Mouse (Mus musculus): ENCODE results near the gene Obscn. TPM values are rescaled to one million over a fixed set of nuclear protein-coding genes. Genes with fewer than 3 reads are reported as not detected.
A peak's percentile ranks its signal among the peaks of the same experiment; 100 is the strongest.

The Obscn gene
- polyA plus RNA-seq (2014; fragmentation: Nextera tagmentation; extraction: Ambion mirVana) = 0.69 and 0.75 TPM in 2 replicates

GRCm38 (mm10) chr11:59135904-59136452, at the start of gene Obscn:
Obscn (minus strand) TSS chr11:59136402.
- 16% methylated on average over 44 of the region's 44 CpGs for WGBS
- H3K9ac ChIP-seq (replicated peaks; ENCODE audit: low read depth, low read length) = no peak within 1 kb of the TSS
- peak within 1 kb of the TSS; percentile 31 for H3K4me2 ChIP-seq (replicated peaks; ENCODE audit: low read depth, low read length)
- H3K27me3 ChIP-seq (ENCODE audit: control insufficient read depth, insufficient read depth, low read length) = peaks cover 38% of the 10 kb centered on the region
- H3K27ac ChIP-seq (ENCODE audit: low read length) = no peak within 1 kb of the TSS
- 0 out of 2 replicates have a peak, but pooled peaks cover 6% of the 10 kb centered on the region for H3K4me1 ChIP-seq (ENCODE audit: control insufficient read depth, insufficient read depth, low read length)
- ATAC-seq (ENCODE audit: insufficient number of reproducible peaks, insufficient read depth, low FRiP score, low read depth) = no peak
- no peaks in the 10 kb centered on the region for H3K36me3 ChIP-seq (ENCODE audit: control insufficient read depth, insufficient read depth, low read length)
- no peaks in the 10 kb centered on the region for H3K9me3 ChIP-seq (ENCODE audit: control insufficient read depth, low read depth, low read length)
- peak within 1 kb of the TSS; percentile 20 for H3K4me3 ChIP-seq (ENCODE audit: low read depth, low read length)

- Histone ChIP-seq H3K9ac (replicated peaks; ENCODE audit: low read depth, low read length) (no peak overlapping the region), H3K27me3 (ENCODE audit: control insufficient read depth, insufficient read depth, low read length) (no peaks in the 10 kb centered on the region), H3K9me3 (ENCODE audit: control insufficient read depth, low read depth, low read length) (no peaks in the 10 kb centered on the region), H3K4me3 (ENCODE audit: low read depth, low read length) (no peak overlapping the region), H3K27ac (ENCODE audit: low read length) (no peak overlapping the region), H3K36me3 (ENCODE audit: control insufficient read depth, insufficient read depth, low read length) (peaks cover 12% of the 10 kb centered on the region; the same call in 1 of the 2 replicates), H3K4me2 (replicated peaks; ENCODE audit: low read depth, low read length) (no peak overlapping the region), H3K4me1 (ENCODE audit: control insufficient read depth, insufficient read depth, low read length) (0 out of 2 replicates have a peak, but pooled peaks cover 2% of the 10 kb centered on the region)
- WGBS = 85% methylated on average over 5 of the region's 5 CpGs
- ATAC-seq (ENCODE audit: insufficient number of reproducible peaks, insufficient read depth, low FRiP score, low read depth) = no peak
These were observed 49.3 kb upstream of the Obscn start for GRCm38 (mm10) chr11:59185490-59185889.

- Histone ChIP-seq H3K27ac (ENCODE audit: low read length) (no peak overlapping the region), H3K4me3 (ENCODE audit: low read depth, low read length) (no peak overlapping the region), H3K9ac (replicated peaks; ENCODE audit: low read depth, low read length) (no peak overlapping the region), H3K4me1 (ENCODE audit: control insufficient read depth, insufficient read depth, low read length) (0 out of 2 replicates have a peak, but pooled peaks cover 2% of the 10 kb centered on the region), H3K36me3 (ENCODE audit: control insufficient read depth, insufficient read depth, low read length) (peaks cover 12% of the 10 kb centered on the region; the same call in 1 of the 2 replicates), H3K27me3 (ENCODE audit: control insufficient read depth, insufficient read depth, low read length) (peaks cover 6% of the 10 kb centered on the region; the same call in 1 of the 2 replicates), H3K4me2 (replicated peaks; ENCODE audit: low read depth, low read length) (no peak overlapping the region), H3K9me3 (ENCODE audit: control insufficient read depth, low read depth, low read length) (no peaks in the 10 kb centered on the region)
- WGBS = 34% methylated on average over 3 of the region's 3 CpGs
- no peak for ATAC-seq (ENCODE audit: insufficient number of reproducible peaks, insufficient read depth, low FRiP score, low read depth)
These were observed 47.6 kb upstream of the Obscn start for GRCm38 (mm10) chr11:59183821-59184220.

DNA sequence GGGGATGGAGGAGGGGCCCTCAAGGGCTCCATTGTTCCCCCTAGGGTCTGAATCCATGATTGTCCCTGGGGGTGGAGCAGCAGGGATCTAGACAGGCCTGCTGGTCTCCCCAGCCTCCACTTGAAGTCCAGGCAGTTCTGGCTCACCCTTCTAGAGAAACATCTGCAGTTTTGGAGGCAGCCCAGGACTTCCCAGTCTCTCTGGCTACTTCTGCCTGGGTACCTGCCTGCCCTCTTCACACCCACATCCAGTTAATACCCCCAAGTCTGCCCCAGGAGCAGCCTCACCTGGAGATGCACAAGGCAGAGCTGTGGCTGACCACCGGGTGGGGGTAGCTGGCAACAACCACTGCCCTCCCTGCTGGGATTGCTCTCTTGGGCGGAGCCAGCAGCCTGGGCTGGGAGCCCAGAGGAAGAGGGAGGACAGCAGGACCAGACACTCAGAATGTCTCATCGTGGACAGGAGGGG, 46.7 kb upstream of the Obscn start, which contains the start of gene Gjc2:
Gene Gjc2, minus strand, starts transcription at position 350 of the 468 bp plus-strand sequence.
- ATAC-seq (ENCODE audit: insufficient number of reproducible peaks, insufficient read depth, low FRiP score, low read depth) = peak; percentile 24; the same call in 1 of the 2 replicates
- Histone ChIP-seq H3K4me2 (replicated peaks; ENCODE audit: low read depth, low read length) (no peak within 1 kb of the TSS), H3K27ac (ENCODE audit: low read length) (peak within 1 kb of the TSS; percentile 39; the same call in 1 of the 2 replicates), H3K27me3 (ENCODE audit: control insufficient read depth, insufficient read depth, low read length) (peaks cover 14% of the 10 kb centered on the region), H3K36me3 (ENCODE audit: control insufficient read depth, insufficient read depth, low read length) (peaks cover 12% of the 10 kb centered on the region; the same call in 1 of the 2 replicates), H3K9ac (replicated peaks; ENCODE audit: low read depth, low read length) (no peak within 1 kb of the TSS), H3K4me1 (ENCODE audit: control insufficient read depth, insufficient read depth, low read length) (0 out of 2 replicates have a peak, but pooled peaks cover 2% of the 10 kb centered on the region), H3K9me3 (ENCODE audit: control insufficient read depth, low read depth, low read length) (no peaks in the 10 kb centered on the region), H3K4me3 (ENCODE audit: low read depth, low read length) (no peak within 1 kb of the TSS)
- WGBS = 52% methylated on average over 3 of the region's 3 CpGs

- ATAC-seq (ENCODE audit: insufficient number of reproducible peaks, insufficient read depth, low FRiP score, low read depth) = no peak
These were observed 40.7 kb upstream of the Obscn start for GRCm38 (mm10) chr11:59176921-59177320.

GRCm38 (mm10) chr11:59176475-59176874, 40.3 kb upstream of the Obscn start:
- Histone ChIP-seq H3K9ac (replicated peaks; ENCODE audit: low read depth, low read length) (no peak overlapping the region), H3K27me3 (ENCODE audit: control insufficient read depth, insufficient read depth, low read length) (peaks cover 43% of the 10 kb centered on the region), H3K4me1 (ENCODE audit: control insufficient read depth, insufficient read depth, low read length) (peaks cover 4% of the 10 kb centered on the region; the same call in 1 of the 2 replicates), H3K9me3 (ENCODE audit: control insufficient read depth, low read depth, low read length) (no peaks in the 10 kb centered on the region), H3K36me3 (ENCODE audit: control insufficient read depth, insufficient read depth, low read length) (no peaks in the 10 kb centered on the region), H3K27ac (ENCODE audit: low read length) (no peak overlapping the region), H3K4me2 (replicated peaks; ENCODE audit: low read depth, low read length) (peak overlapping the region; percentile 30), H3K4me3 (ENCODE audit: low read depth, low read length) (peak overlapping the region; percentile 17)
- ATAC-seq (ENCODE audit: insufficient number of reproducible peaks, insufficient read depth, low FRiP score, low read depth) = no peak
- WGBS = 2% methylated on average over 48 of the region's 48 CpGs

More at GRCm38 (mm10) chr11:59176921-59177320, 40.7 kb upstream of the Obscn start:
- Histone ChIP-seq H3K36me3 (ENCODE audit: control insufficient read depth, insufficient read depth, low read length) (no peaks in the 10 kb centered on the region), H3K4me1 (ENCODE audit: control insufficient read depth, insufficient read depth, low read length) (peaks cover 4% of the 10 kb centered on the region; the same call in 1 of the 2 replicates), H3K27ac (ENCODE audit: low read length) (no peak overlapping the region), H3K4me3 (ENCODE audit: low read depth, low read length) (peak overlapping the region; percentile 17; the same call in 1 of the 2 replicates), H3K27me3 (ENCODE audit: control insufficient read depth, insufficient read depth, low read length) (peaks cover 43% of the 10 kb centered on the region), H3K4me2 (replicated peaks; ENCODE audit: low read depth, low read length) (peak overlapping the region; percentile 30), H3K9me3 (ENCODE audit: control insufficient read depth, low read depth, low read length) (no peaks in the 10 kb centered on the region), H3K9ac (replicated peaks; ENCODE audit: low read depth, low read length) (no peak overlapping the region)
- WGBS = 8% methylated on average over 34 of the region's 34 CpGs

GRCm38 (mm10) chr11:59174189-59174838, 38.1 kb upstream of the Obscn start:
- Histone ChIP-seq H3K9ac (replicated peaks; ENCODE audit: low read depth, low read length) (no peak overlapping the region), H3K4me1 (ENCODE audit: control insufficient read depth, insufficient read depth, low read length) (peaks cover 4% of the 10 kb centered on the region; the same call in 1 of the 2 replicates), H3K9me3 (ENCODE audit: control insufficient read depth, low read depth, low read length) (no peaks in the 10 kb centered on the region), H3K27ac (ENCODE audit: low read length) (no peak overlapping the region), H3K4me3 (ENCODE audit: low read depth, low read length) (no peak overlapping the region), H3K4me2 (replicated peaks; ENCODE audit: low read depth, low read length) (no peak overlapping the region), H3K27me3 (ENCODE audit: control insufficient read depth, insufficient read depth, low read length) (peaks cover 40% of the 10 kb centered on the region), H3K36me3 (ENCODE audit: control insufficient read depth, insufficient read depth, low read length) (no peaks in the 10 kb centered on the region)
- ATAC-seq (ENCODE audit: insufficient number of reproducible peaks, insufficient read depth, low FRiP score, low read depth) = no peak
- WGBS = 44% methylated on average over 6 of the region's 6 CpGs

DNA sequence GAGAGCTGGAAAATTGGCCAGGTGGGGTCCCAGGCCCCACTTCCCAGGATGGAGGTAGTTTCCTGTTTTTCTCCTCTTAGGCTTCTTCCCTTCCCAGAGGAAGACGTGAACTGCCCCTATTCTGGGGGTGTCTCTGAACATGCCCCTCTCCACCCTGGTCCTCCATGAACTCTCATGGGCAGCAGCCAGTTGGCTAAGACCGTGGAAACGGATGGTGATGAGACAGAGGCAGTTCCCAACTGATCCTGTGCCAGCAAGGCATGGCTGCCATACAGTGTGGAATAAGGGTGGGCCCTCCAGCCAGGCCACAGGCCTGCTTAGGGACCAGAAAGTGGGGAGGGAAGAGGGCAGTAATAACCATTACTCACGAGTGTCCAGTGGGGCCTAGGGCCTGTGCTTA, 34.3 kb upstream of the Obscn start:
- Histone ChIP-seq H3K9ac (replicated peaks; ENCODE audit: low read depth, low read length) (no peak overlapping the region), H3K27me3 (ENCODE audit: control insufficient read depth, insufficient read depth, low read length) (peaks cover 6% of the 10 kb centered on the region)
- WGBS = 73% methylated on average over 4 of the region's 4 CpGs

More for the DNA sequence above, 34.3 kb upstream of the Obscn start:
- Histone ChIP-seq H3K27ac (ENCODE audit: low read length) (no peak overlapping the region), H3K4me3 (ENCODE audit: low read depth, low read length) (no peak overlapping the region), H3K9me3 (ENCODE audit: control insufficient read depth, low read depth, low read length) (no peaks in the 10 kb centered on the region), H3K36me3 (ENCODE audit: control insufficient read depth, insufficient read depth, low read length) (no peaks in the 10 kb centered on the region), H3K4me2 (replicated peaks; ENCODE audit: low read depth, low read length) (no peak overlapping the region), H3K4me1 (ENCODE audit: control insufficient read depth, insufficient read depth, low read length) (no peaks in the 10 kb centered on the region)
- ATAC-seq (ENCODE audit: insufficient number of reproducible peaks, insufficient read depth, low FRiP score, low read depth) = no peak

Measured in stomach, embryonic 14.5 days (tissue).